Mouse (Mus musculus) telencephalon, adult 2 months (tissue): ENCODE measurements around the gene Tox2.

Source experiments
- DNase-seq: peaks from one replicate; pipeline ENCODE4 v3.0.0-alpha.2; 2011; ENCODE audit warnings: low read depth, low spot score

Gene Tox2

GRCm38 (mm10) chr2:163254228-163254627 lies 51.3 kb downstream of the Tox2 start:
- DNase-seq = no peak

- no peak for DNase-seq
These were observed 53.8 kb downstream of the Tox2 start for GRCm38 (mm10) chr2:163256765-163257164.

GRCm38 (mm10) chr2:163261362-163262054 lies 58.6 kb downstream of the Tox2 start:
- DNase-seq = no peak

GRCm38 (mm10) chr2:163262055-163262420 lies 59.1 kb downstream of the Tox2 start:
- no peak for DNase-seq

GRCm38 (mm10) chr2:163267097-163267496 lies 64.2 kb downstream of the Tox2 start:
- no peak for DNase-seq

- DNase-seq = no peak
These were observed 68.9 kb downstream of the Tox2 start for GRCm38 (mm10) chr2:163271581-163272492.

- no peak for DNase-seq
These were observed 70.9 kb downstream of the Tox2 start for GRCm38 (mm10) chr2:163273815-163274214.

GRCm38 (mm10) chr2:163275986-163276385 lies 73.1 kb downstream of the Tox2 start:
- no peak for DNase-seq

- DNase-seq = no peak
These were observed 75.1 kb downstream of the Tox2 start for GRCm38 (mm10) chr2:163277979-163278378.

- DNase-seq = no peak
These were observed 77.9 kb downstream of the Tox2 start for GRCm38 (mm10) chr2:163280636-163281322.

- peak; percentile 50 for DNase-seq
These were observed 81.9 kb downstream of the Tox2 start for GRCm38 (mm10) chr2:163284856-163285255.

- no peak for DNase-seq
These were observed 82.4 kb downstream of the Tox2 start for GRCm38 (mm10) chr2:163285335-163285734.

- DNase-seq = no peak
These were observed 82.8 kb downstream of the Tox2 start for GRCm38 (mm10) chr2:163285762-163286161.

- DNase-seq = no peak
These were observed 86.0 kb downstream of the Tox2 start for GRCm38 (mm10) chr2:163288881-163289379.

- no peak for DNase-seq
These were observed 94.2 kb downstream of the Tox2 start for GRCm38 (mm10) chr2:163296999-163297630.

GRCm38 (mm10) chr2:163300069-163301060 lies 97.4 kb downstream of the Tox2 start:
- no peak for DNase-seq

GRCm38 (mm10) chr2:163301641-163302040 lies 98.7 kb downstream of the Tox2 start:
- DNase-seq = no peak

- DNase-seq = no peak
These were observed 100.1 kb downstream of the Tox2 start for GRCm38 (mm10) chr2:163303037-163303436.

GRCm38 (mm10) chr2:163309376-163309775 lies 106.5 kb downstream of the Tox2 start:
- DNase-seq = peak; percentile 75

GRCm38 (mm10) chr2:163310163-163310688 lies 107.3 kb downstream of the Tox2 start:
- DNase-seq = no peak
